Mouse (Mus musculus) stomach, postnatal 0 days (tissue): ENCODE data around the gene Nfia.

ENCODE experiments used
- CTCF ChIP-seq: IDR thresholded peaks from 2 replicates; pipeline ENCODE4 v1.5.1; 2016; ENCODE audit warnings: antibody characterized with exemption, low read depth, mild to moderate bottlenecking, moderate library complexity
- EP300 ChIP-seq: optimal IDR thresholded peaks from 2 replicates; pipeline ENCODE3; 2016; ENCODE audit warnings: antibody characterized with exemption

- TF ChIP-seq CTCF (no peak), EP300 (no peak)
Observed at GRCm38 (mm10) chr4:98097013-98097566, 324.6 kb downstream of the Nfia start.
